Mouse (Mus musculus) neural tube, embryonic 12.5 days (tissue): ENCODE measurements around the gene Sctr. TPM values are rescaled to one million over a fixed set of nuclear protein-coding genes. Genes with fewer than 3 reads are reported as not detected.
A peak's percentile ranks its signal among the peaks of the same experiment; 100 is the strongest.

Source experiments
- ATAC-seq: fragments of 200-750 bp; cut with Nextera tagmentation; 2 replicates; pipeline ENCODE4 v1.8.0; 2017; ENCODE audit warnings: low read depth, mild to moderate bottlenecking, moderate TSS enrichment, moderate library complexity; ENCODE audit not compliant: low FRiP score
- H3K27ac ChIP-seq: fragments of 300-500 bp; sonication (generic); 2 replicates; pipeline ENCODE4 v1.5.1; 2016
- H3K27me3 ChIP-seq: fragments of 300-500 bp; sonication (generic); replicated peaks from 2 replicates; pipeline ENCODE4 v1.6.1; 2016; ENCODE audit warnings: mild to moderate bottlenecking
- H3K36me3 ChIP-seq: fragments of 300-500 bp; sonication (generic); 2 replicates; pipeline ENCODE4 v1.6.1; 2016; ENCODE audit warnings: mild to moderate bottlenecking
- H3K4me1 ChIP-seq: fragments of 300-500 bp; sonication (generic); 2 replicates; pipeline ENCODE4 v1.6.1; 2016
- H3K4me2 ChIP-seq: fragments of 300-500 bp; sonication (generic); replicated peaks from 2 replicates; pipeline ENCODE4 v1.6.1; 2016; ENCODE audit warnings: mild to moderate bottlenecking
- H3K4me3 ChIP-seq: fragments of 300-500 bp; sonication (generic); 2 replicates; pipeline ENCODE4 v1.5.1; 2016
- H3K9ac ChIP-seq: fragments of 300-500 bp; sonication (generic); 2 replicates; pipeline ENCODE4 v1.6.1; 2016; ENCODE audit warnings: mild to moderate bottlenecking
- H3K9me3 ChIP-seq: fragments of 300-500 bp; sonication (generic); 2 replicates; pipeline ENCODE4 v1.6.1; 2016; ENCODE audit warnings: mild to moderate bottlenecking
- WGBS: fragments of 180-500 bp; shearing (Covaris S2); methylation state at CpG from one replicate; pipeline ENCODE4 v1.1.7; 2016; 5-methylcytosine and 5-hydroxymethylcytosine counted together
- polyA plus RNA-seq: library from polyadenylated mRNA; unstranded; fragments of >200 nt; fragmentation: Nextera tagmentation; extraction: Ambion mirVana; gene quantifications from 2 replicates; pipeline ENCODE4 v1.2.1, GENCODE M21; 2016

The Sctr gene
- polyA plus RNA-seq, 1 experiment from 2014 or later, result 0.65 TPM

GRCm38 (mm10) chr1:120057674-120058430, 51.2 kb downstream of the Sctr start:
- Histone ChIP-seq H3K4me2 (no peak overlapping the region), H3K36me3 (no peaks in the 10 kb centered on the region), H3K9me3 (no peaks in the 10 kb centered on the region), H3K9ac (no peak overlapping the region), H3K4me1 (no peaks in the 10 kb centered on the region), H3K27me3 (no peaks in the 10 kb centered on the region), H3K4me3 (no peak overlapping the region), H3K27ac (no peak overlapping the region)
- 79% methylated on average over 8 of the region's 8 CpGs for WGBS
- no peak for ATAC-seq

- Histone ChIP-seq H3K4me3 (no peak overlapping the region), H3K36me3 (no peaks in the 10 kb centered on the region), H3K27ac (no peak overlapping the region), H3K4me1 (no peaks in the 10 kb centered on the region), H3K9ac (no peak overlapping the region), H3K4me2 (no peak overlapping the region), H3K27me3 (no peaks in the 10 kb centered on the region), H3K9me3 (no peaks in the 10 kb centered on the region)
- 78% methylated on average over 5 of the region's 5 CpGs for WGBS
- no peak for ATAC-seq
Measured at GRCm38 (mm10) chr1:120060687-120061086, 54.0 kb downstream of the Sctr start.

GRCm38 (mm10) chr1:120062231-120062630, 55.5 kb downstream of the Sctr start:
- H3K4me3 ChIP-seq, result no peak overlapping the region
- no peaks in the 10 kb centered on the region for H3K36me3 ChIP-seq
- H3K27me3 ChIP-seq, result no peaks in the 10 kb centered on the region
- no peak for ATAC-seq
- H3K9me3 ChIP-seq, result no peaks in the 10 kb centered on the region
- no peak overlapping the region for H3K4me2 ChIP-seq
- no peaks in the 10 kb centered on the region for H3K4me1 ChIP-seq
- 90% methylated on average over 7 of the region's 7 CpGs for WGBS
- H3K9ac ChIP-seq, result no peak overlapping the region
- H3K27ac ChIP-seq, result no peak overlapping the region

- H3K27me3 ChIP-seq, result no peaks in the 10 kb centered on the region
- no peaks in the 10 kb centered on the region for H3K4me1 ChIP-seq
- no peak overlapping the region for H3K27ac ChIP-seq
- H3K36me3 ChIP-seq, result no peaks in the 10 kb centered on the region
- WGBS, result 91% methylated on average over 11 of the region's 11 CpGs
- ATAC-seq, result no peak
- no peak overlapping the region for H3K9ac ChIP-seq
- no peaks in the 10 kb centered on the region for H3K9me3 ChIP-seq
- H3K4me2 ChIP-seq, result no peak overlapping the region
- no peak overlapping the region for H3K4me3 ChIP-seq
Measured at GRCm38 (mm10) chr1:120064036-120064682, 57.5 kb downstream of the Sctr start.

GRCm38 (mm10) chr1:120066159-120066558, 59.5 kb downstream of the Sctr start:
- 85% methylated on average over 8 of the region's 8 CpGs for WGBS
- ATAC-seq, result no peak

GRCm38 (mm10) chr1:120066625-120067024, 59.9 kb downstream of the Sctr start:
- no peaks in the 10 kb centered on the region for H3K36me3 ChIP-seq
- H3K27ac ChIP-seq, result no peak overlapping the region
- WGBS, result 80% methylated on average over 3 of the region's 3 CpGs
- H3K9ac ChIP-seq, result no peak overlapping the region
- no peaks in the 10 kb centered on the region for H3K4me1 ChIP-seq
- H3K4me3 ChIP-seq, result no peak overlapping the region
- H3K9me3 ChIP-seq, result no peaks in the 10 kb centered on the region
- no peak overlapping the region for H3K4me2 ChIP-seq
- ATAC-seq, result no peak
- H3K27me3 ChIP-seq, result no peaks in the 10 kb centered on the region

More at GRCm38 (mm10) chr1:120066159-120066558, 59.5 kb downstream of the Sctr start:
- H3K9me3 ChIP-seq, result no peaks in the 10 kb centered on the region
- H3K4me3 ChIP-seq, result no peak overlapping the region
- no peak overlapping the region for H3K4me2 ChIP-seq
- no peaks in the 10 kb centered on the region for H3K27me3 ChIP-seq
- no peaks in the 10 kb centered on the region for H3K4me1 ChIP-seq
- H3K27ac ChIP-seq, result no peak overlapping the region
- no peaks in the 10 kb centered on the region for H3K36me3 ChIP-seq
- H3K9ac ChIP-seq, result no peak overlapping the region

GRCm38 (mm10) chr1:120069120-120069519, 62.4 kb downstream of the Sctr start:
- H3K4me3 ChIP-seq, result no peak overlapping the region
- peaks cover 14% of the 10 kb centered on the region for H3K27me3 ChIP-seq
- no peak overlapping the region for H3K27ac ChIP-seq
- WGBS, result 83% methylated on average over 5 of the region's 5 CpGs
- H3K4me2 ChIP-seq, result no peak overlapping the region
- peaks cover 12% of the 10 kb centered on the region for H3K4me1 ChIP-seq
- H3K9ac ChIP-seq, result no peak overlapping the region
- H3K36me3 ChIP-seq, result no peaks in the 10 kb centered on the region
- no peak for ATAC-seq
- no peaks in the 10 kb centered on the region for H3K9me3 ChIP-seq

GRCm38 (mm10) chr1:120070168-120070567, 63.5 kb downstream of the Sctr start:
- Histone ChIP-seq H3K9ac (no peak overlapping the region), H3K27ac (no peak overlapping the region), H3K9me3 (no peaks in the 10 kb centered on the region), H3K36me3 (no peaks in the 10 kb centered on the region), H3K27me3 (peaks cover 18% of the 10 kb centered on the region), H3K4me3 (no peak overlapping the region), H3K4me1 (peaks cover 12% of the 10 kb centered on the region), H3K4me2 (no peak overlapping the region)
- no peak for ATAC-seq
- WGBS, result 56% methylated on average over 6 of the region's 6 CpGs

- no peak for ATAC-seq
- 95% methylated on average over 4 of the region's 4 CpGs for whole genome bisulfite sequencing
- Histone ChIP-seq H3K4me1 (peaks cover 12% of the 10 kb centered on the region), H3K9me3 (no peaks in the 10 kb centered on the region), H3K27ac (no peak overlapping the region), H3K9ac (no peak overlapping the region), H3K36me3 (no peaks in the 10 kb centered on the region), H3K4me3 (no peak overlapping the region), H3K27me3 (peaks cover 18% of the 10 kb centered on the region), H3K4me2 (no peak overlapping the region)
Measured at GRCm38 (mm10) chr1:120071133-120071532, 64.4 kb downstream of the Sctr start.

GRCm38 (mm10) chr1:120072900-120073299, 66.2 kb downstream of the Sctr start:
- peaks cover 18% of the 10 kb centered on the region for H3K27me3 ChIP-seq
- H3K9ac ChIP-seq, result no peak overlapping the region

GRCm38 (mm10) chr1:120073519-120074306, 67.0 kb downstream of the Sctr start, which contains the start of gene Tmem37:
TSS of gene Tmem37 (minus strand) at chr1:120074074.
- H3K27me3 ChIP-seq, result peaks cover 18% of the 10 kb centered on the region
- peak within 1 kb of the TSS; percentile 55; the same call in 1 of the 2 replicates for H3K9ac ChIP-seq
- H3K36me3 ChIP-seq, result no peaks in the 10 kb centered on the region
- no peak within 1 kb of the TSS for H3K27ac ChIP-seq
- H3K9me3 ChIP-seq, result no peaks in the 10 kb centered on the region
- H3K4me2 ChIP-seq, result peak within 1 kb of the TSS; percentile 88
- WGBS, result 2% methylated on average over 40 of the region's 40 CpGs
- ATAC-seq, result peak; percentile 64
- H3K4me1 ChIP-seq, result peaks cover 12% of the 10 kb centered on the region
- peak within 1 kb of the TSS; percentile 36 for H3K4me3 ChIP-seq

More at GRCm38 (mm10) chr1:120072900-120073299, 66.2 kb downstream of the Sctr start:
- no peak for ATAC-seq
- 18% methylated on average over 16 of the region's 16 CpGs for WGBS
- Histone ChIP-seq H3K36me3 (no peaks in the 10 kb centered on the region), H3K4me2 (peak overlapping the region; percentile 88), H3K4me3 (0 out of 2 replicates have a peak overlapping the region, but pooled peaks have one; percentile 36), H3K9me3 (no peaks in the 10 kb centered on the region), H3K4me1 (peaks cover 12% of the 10 kb centered on the region), H3K27ac (no peak overlapping the region)

GRCm38 (mm10) chr1:120074307-120074702, 67.6 kb downstream of the Sctr start:
- 0 out of 2 replicates have a peak, but pooled peaks have one; percentile 10 for ATAC-seq
- Histone ChIP-seq H3K36me3 (no peaks in the 10 kb centered on the region), H3K9me3 (no peaks in the 10 kb centered on the region), H3K4me2 (peak overlapping the region; percentile 88), H3K4me3 (no peak overlapping the region), H3K4me1 (peaks cover 12% of the 10 kb centered on the region), H3K9ac (no peak overlapping the region; the same call in 1 of the 2 replicates), H3K27me3 (peaks cover 18% of the 10 kb centered on the region), H3K27ac (no peak overlapping the region)
- WGBS, result 22% methylated on average over 4 of the region's 4 CpGs
